Mouse (Mus musculus): ENCODE measurements around the gene Slc22a7.

Slc22a7 gene

DNA sequence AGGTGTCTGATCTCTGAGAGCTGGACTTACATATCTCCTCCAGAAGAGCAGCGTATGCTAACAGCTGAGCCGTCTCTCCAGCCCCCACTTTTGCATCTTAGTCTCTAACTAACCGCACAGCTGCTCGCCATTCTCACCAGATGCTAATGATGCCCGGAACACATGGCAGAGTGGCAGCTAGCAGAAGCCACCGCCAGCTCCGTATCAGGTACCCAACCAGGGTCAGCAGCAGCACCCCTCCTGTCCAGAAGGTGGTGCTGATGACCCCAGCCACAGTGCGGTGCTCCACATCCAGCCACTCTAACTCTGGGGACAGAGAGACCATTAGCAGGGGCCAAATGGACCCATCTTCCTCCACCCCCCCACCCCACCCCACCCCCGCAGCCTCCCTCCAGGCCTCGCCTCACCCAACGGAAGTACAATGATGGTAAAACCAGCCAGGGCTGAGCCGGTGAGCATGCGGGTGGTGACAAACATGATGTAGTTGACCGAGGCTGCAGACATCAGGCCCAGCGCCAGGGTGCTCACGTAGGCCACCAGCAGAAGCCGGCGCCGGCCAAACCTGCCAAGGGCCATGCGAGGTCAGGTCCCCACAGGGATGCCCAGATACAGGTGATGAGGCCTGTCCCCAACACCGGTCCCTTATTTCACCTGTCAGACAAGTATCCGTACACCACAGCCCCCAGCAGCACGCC, 1.4 kb downstream of the Slc22a7 start:
- peak; percentile 45 to 74 for DNase-seq

DNA sequence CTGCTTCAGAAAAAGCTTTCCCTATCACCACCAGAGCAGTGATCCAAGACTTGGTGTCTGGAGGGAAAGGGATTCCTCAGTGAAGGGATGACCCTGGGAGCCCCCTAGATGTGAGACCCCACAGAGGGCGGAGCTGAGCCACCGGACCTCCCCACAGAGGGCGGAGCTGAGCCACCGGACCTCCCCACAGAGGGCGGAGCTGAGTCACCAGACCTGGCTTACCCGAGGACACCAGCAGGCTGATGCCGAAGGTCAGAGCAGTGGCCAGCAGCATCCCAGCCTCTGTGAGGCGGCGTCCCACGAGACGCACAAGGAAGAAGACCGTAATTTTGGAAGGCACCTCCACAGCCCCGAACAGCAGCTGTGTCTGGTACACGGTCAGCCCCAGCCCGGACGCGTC, 4.6 kb downstream of the Slc22a7 start:
- peak; percentile 59 to 78 for DNase-seq

DNA sequence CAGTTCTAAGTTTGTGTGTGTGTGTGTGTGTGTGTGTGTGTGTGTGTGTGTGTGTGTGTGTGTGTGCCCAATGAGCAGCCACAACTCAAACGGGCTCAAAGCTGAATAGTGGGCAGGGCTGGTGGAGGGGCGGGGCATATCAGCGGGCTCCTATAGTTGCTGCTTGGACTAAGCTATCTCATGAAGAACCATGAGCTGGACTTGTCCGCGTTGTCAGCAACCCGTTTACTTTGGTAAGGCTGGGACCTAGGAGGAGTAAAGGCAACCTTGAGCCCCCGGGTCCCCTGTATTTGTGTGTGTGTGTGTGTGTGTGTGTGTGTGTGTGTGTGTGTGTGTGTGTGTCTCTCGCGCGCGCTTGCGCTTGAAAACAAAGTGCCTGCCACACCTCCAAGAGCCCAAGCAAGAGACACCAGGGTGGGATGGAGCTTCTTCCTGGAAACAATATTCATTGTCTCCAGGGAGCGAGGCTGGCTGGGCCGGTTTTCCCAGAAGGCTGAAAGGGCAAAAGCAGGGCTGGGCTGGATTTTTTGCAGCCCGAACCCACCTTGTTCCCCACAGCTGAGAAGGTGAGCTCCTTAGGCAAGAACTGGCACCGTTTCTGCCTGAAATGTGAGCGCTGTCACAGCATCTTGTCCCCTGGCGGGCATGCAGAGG, 9.4 kb downstream of the Slc22a7 start, which contains the start of gene Crip3:
Gene Crip3 (plus strand): TSS at position 166 of the 654 bp plus-strand sequence.
- DNase-seq, result peak in 1 of 2 experiments; percentile 49

DNA sequence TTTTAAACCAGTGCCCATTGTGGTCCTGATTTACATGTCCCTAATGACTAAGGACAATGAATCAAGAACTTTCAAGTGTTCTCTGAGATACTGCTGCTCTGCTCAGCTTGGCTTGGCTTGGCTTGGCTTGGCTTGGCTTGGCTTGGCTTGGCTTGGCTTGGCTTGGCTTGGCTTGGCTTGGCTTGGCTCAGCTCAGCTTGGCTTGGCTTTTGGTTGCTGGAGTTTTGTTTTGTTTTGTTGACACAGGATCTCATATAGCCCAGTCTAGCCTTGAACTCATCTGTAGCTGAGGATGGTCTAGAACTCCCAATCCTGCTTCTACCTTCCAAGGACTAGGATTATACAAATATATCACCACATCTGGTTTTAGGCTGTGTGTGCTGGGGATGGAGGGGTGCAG, 11.8 kb downstream of the Slc22a7 start:
- DNase-seq, result no peak

GRCm38 (mm10) chr17:46419717-46420116, 18.5 kb downstream of the Slc22a7 start:
- no peak for DNase-seq

- peak in 1 of 2 experiments; percentile 47 for DNase-seq
Measured at GRCm38 (mm10) chr17:46418628-46419027, 19.6 kb downstream of the Slc22a7 start.

- DNase-seq, result no peak
Measured at GRCm38 (mm10) chr17:46408478-46408877, 29.8 kb downstream of the Slc22a7 start.

- DNase-seq, result no peak
Measured at GRCm38 (mm10) chr17:46394631-46395030, 43.6 kb downstream of the Slc22a7 start.

GRCm38 (mm10) chr17:46393012-46393411, 45.2 kb downstream of the Slc22a7 start:
- peak; percentile 43 to 71 for DNase-seq

GRCm38 (mm10) chr17:46388200-46388599, 50.1 kb downstream of the Slc22a7 start:
- peak in 1 of 2 experiments; percentile 7 for DNase-seq

DNA sequence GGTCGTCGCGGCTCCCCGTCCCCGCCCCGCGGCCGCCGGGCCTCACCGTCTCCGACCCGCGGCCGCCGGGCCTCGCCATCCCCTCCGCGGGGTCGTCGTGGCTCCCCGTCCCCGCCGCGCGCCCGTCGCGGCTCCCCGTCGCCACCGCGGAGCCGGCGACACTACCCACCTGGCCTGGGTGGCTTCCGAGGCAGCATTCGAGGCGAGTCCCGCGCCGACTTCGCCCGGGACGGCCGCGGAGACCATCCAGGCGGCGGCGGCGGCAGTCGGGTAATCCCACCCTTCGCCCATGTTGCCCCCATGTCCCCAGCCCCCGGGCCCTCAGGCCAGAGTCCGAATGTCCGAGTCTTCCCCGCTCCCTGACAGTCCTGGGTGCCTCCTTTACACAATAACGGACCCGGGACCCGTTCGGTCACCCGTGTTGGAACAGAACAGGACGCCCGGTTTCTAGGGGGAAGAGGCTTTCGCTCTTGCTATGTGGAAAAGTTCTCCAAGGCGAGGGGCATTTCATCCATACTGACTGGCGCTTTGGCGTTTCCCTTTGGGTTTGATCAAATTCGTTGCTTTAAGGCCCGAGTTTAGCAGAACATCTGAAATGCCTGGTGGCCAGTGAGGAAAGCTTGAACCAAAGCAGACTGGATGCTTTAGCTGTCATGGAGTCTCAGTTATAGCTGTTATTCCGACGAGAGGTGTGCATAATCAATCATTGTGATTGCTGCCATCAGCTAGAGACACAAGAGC, 54.0 kb downstream of the Slc22a7 start:
- DNase-seq, result peak; percentile 25 to 60

DNA sequence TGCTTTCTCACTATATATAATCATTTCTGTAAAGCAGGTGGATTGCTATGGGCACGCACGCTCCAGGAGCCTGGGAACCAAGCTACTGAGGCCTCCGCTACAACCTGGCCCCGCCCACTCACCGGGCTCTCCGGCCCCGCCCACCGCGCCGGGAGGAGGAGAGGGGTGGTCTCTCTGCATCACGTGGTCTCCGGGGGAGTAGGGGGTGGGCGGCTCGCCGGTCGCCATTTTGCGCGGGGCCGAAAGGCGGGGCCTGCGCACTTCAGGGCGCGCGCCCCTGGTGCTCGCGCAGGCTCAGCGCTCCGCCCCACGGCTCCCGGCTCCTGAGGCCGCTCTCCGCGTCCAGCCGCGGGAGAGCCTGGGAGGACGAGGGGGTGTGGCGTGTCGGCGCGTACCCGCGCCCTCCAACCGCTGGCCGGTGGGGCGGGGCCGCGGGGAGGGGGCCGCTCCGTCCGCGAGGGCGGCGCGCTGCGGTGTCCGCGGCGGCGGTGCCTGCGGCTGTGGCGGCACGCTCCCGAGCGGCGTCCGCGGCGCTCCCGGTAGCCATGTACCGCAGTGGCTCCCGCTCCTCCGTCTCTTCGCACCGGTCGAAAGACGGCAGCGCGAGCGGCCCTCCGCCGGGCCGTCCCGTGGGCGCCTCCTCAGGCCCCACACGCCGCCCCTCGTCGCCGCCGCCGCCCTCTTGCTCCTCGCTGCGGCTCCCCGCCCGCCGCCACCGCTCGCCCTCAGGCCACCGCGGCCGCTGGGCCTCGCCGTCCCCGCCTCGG, 54.8 kb downstream of the Slc22a7 start, which contains the start of gene Zfp318:
Gene Zfp318 (plus strand): TSS at position 438 of the 767 bp plus-strand sequence.
- DNase-seq, result peak; percentile 98 to 99
